Mouse (Mus musculus) embryonic facial prominence, embryonic 14.5 days (tissue): ENCODE results near the gene Tmem86a. TPM values are rescaled to one million over a fixed set of nuclear protein-coding genes. Genes with fewer than 3 reads are reported as not detected.
A peak's percentile ranks its signal among the peaks of the same experiment; 100 is the strongest.
"Not testable (repeated sequence)": the region's sequence is repeated elsewhere in the genome, so short reads cannot be mapped to it uniquely, and the experiment has no call there.

Experiments
- ATAC-seq: fragments of 200-750 bp; cut with Nextera tagmentation; 2 replicates; pipeline ENCODE4 v1.8.0; 2017; ENCODE audit warnings: low read depth, moderate number of reproducible peaks, moderate TSS enrichment
- DNase-seq: peaks from one replicate; pipeline ENCODE4 v3.0.0-alpha.2; 2015; ENCODE audit warnings: low spot score
- H3K27ac ChIP-seq: fragments of 300-500 bp; sonication (generic); replicated peaks from 2 replicates; pipeline ENCODE4 v1.5.1; 2014; ENCODE audit warnings: low read depth, mild to moderate bottlenecking, low read length, moderate library complexity
- H3K27me3 ChIP-seq: fragments of 300-500 bp; sonication (generic); replicated peaks from 2 replicates; pipeline ENCODE4 v1.6.1; 2014; ENCODE audit warnings: low read length; ENCODE audit not compliant: control insufficient read depth, insufficient read depth
- H3K36me3 ChIP-seq: fragments of 300-500 bp; sonication (generic); 2 replicates; pipeline ENCODE4 v1.6.1; 2014; ENCODE audit warnings: low read length, mixed read lengths; ENCODE audit not compliant: control insufficient read depth, insufficient read depth
- H3K4me1 ChIP-seq: fragments of 300-500 bp; sonication (generic); 2 replicates; pipeline ENCODE4 v1.6.1; 2014; ENCODE audit warnings: antibody characterized with exemption, low read length; ENCODE audit not compliant: control insufficient read depth, insufficient read depth
- H3K4me2 ChIP-seq: fragments of 300-500 bp; sonication (generic); 2 replicates; pipeline ENCODE4 v1.6.1; 2014; ENCODE audit warnings: low read depth, mild to moderate bottlenecking, low read length, moderate library complexity, mixed read lengths
- H3K4me3 ChIP-seq: fragments of 300-500 bp; sonication (generic); 2 replicates; pipeline ENCODE4 v1.5.1; 2014; ENCODE audit warnings: low read depth, mild to moderate bottlenecking, low read length
- H3K9ac ChIP-seq: fragments of 300-500 bp; sonication (generic); 2 replicates; pipeline ENCODE4 v1.6.1; 2014; ENCODE audit warnings: low read depth, mild to moderate bottlenecking, low read length, moderate library complexity, mixed read lengths
- H3K9me3 ChIP-seq: fragments of 300-500 bp; sonication (generic); 2 replicates; pipeline ENCODE4 v1.6.1; 2016; ENCODE audit warnings: low read length; ENCODE audit not compliant: control insufficient read depth
- WGBS: fragments of 180-500 bp; shearing (Covaris S2); extraction: QIAGEN DNeasy Blood & Tissue Kit; methylation state at CpG from one replicate; pipeline ENCODE4 v1.1.7; 2014; 5-methylcytosine and 5-hydroxymethylcytosine counted together
- polyA plus RNA-seq: library from polyadenylated mRNA; unstranded; fragments of >200 nt; fragmentation: Nextera tagmentation; extraction: Ambion mirVana; gene quantifications from 2 replicates; pipeline ENCODE4 v1.2.1, GENCODE M21; 2014

Gene Tmem86a
- polyA plus RNA-seq, 1 experiment from 2014 or later = 19.6 TPM

DNA sequence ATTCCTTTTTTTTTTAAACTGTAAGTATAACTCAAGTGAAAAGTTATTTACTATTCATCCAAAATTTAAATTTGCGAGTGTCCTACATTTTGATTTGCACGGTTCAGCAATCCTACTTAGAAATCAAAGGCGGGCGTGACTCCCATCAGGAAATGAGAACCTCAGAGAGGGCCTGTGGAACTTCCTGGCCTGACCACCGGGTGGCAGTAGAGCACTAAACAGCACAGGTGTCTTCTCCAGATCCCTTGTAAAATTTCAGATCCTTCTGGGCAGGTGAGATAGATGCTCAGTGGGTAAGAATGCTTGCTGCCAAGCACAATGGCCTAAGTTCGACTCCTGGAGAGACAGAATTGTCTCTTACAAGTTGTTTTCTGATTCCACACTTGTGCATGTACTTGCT is 26.9 kb upstream of the Tmem86a start:
- Histone ChIP-seq H3K4me1 (no peaks in the 10 kb centered on the region), H3K36me3 (no peaks in the 10 kb centered on the region), H3K27ac (no peak overlapping the region), H3K27me3 (no peaks in the 10 kb centered on the region), H3K4me3 (no peak overlapping the region), H3K9ac (no peak overlapping the region), H3K9me3 (no peaks in the 10 kb centered on the region), H3K4me2 (no peak overlapping the region)
- ATAC-seq = 0 out of 2 replicates have a peak, but pooled peaks have one; percentile 33
- 11% methylated on average over 6 of the region's 6 CpGs for WGBS
- DNase-seq = peak; percentile 70

GRCm38 (mm10) chr7:47024454-47024853 is 25.9 kb upstream of the Tmem86a start:
- no peaks in the 10 kb centered on the region for H3K9me3 ChIP-seq
- H3K4me1 ChIP-seq = no peaks in the 10 kb centered on the region
- no peak; the same call in 1 of the 2 replicates for ATAC-seq
- H3K27ac ChIP-seq = no peak overlapping the region
- DNase-seq = no peak
- no peaks in the 10 kb centered on the region for H3K27me3 ChIP-seq
- H3K36me3 ChIP-seq = no peaks in the 10 kb centered on the region
- no peak overlapping the region for H3K4me2 ChIP-seq
- H3K4me3 ChIP-seq = no peak overlapping the region
- H3K9ac ChIP-seq = no peak overlapping the region
- WGBS = 81% methylated on average over 7 of the region's 7 CpGs

- WGBS = 68% methylated on average over 9 of the region's 9 CpGs
- Histone ChIP-seq H3K27ac (no peak overlapping the region), H3K4me2 (no peak overlapping the region)
These were observed 25.0 kb upstream of the Tmem86a start for GRCm38 (mm10) chr7:47025429-47025828.

DNA sequence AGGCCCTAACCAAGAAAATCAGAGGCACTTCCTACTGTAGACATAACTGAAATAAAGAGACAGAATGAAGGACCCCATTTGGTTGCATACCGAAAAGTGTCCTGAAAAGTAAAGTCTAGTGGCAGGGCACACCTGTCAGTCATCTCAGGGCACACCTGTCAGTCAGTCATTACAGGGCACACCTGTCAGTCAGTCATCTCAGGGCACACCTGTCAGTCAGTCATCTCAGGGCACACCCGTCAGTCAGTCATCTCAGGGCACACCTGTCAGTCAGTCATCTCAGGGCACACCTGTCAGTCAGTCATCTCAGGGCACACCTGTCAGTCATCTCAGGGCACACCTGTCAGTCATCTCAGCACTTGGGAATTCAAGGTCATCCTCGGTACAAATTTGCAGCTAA is 23.5 kb upstream of the Tmem86a start:
- not testable (repeated sequence) for H3K9me3 ChIP-seq, H3K9ac ChIP-seq, H3K4me1 ChIP-seq, H3K27me3 ChIP-seq, DNase-seq, ATAC-seq, H3K4me3 ChIP-seq, H3K36me3 ChIP-seq, H3K27ac ChIP-seq, H3K4me2 ChIP-seq
- 77% methylated on average over 3 of the region's 3 CpGs for WGBS

More at GRCm38 (mm10) chr7:47025429-47025828, 25.0 kb upstream of the Tmem86a start:
- Histone ChIP-seq H3K4me1 (no peaks in the 10 kb centered on the region), H3K9me3 (no peaks in the 10 kb centered on the region), H3K36me3 (no peaks in the 10 kb centered on the region), H3K4me3 (no peak overlapping the region), H3K9ac (no peak overlapping the region), H3K27me3 (no peaks in the 10 kb centered on the region)
- ATAC-seq = no peak
- DNase-seq = no peak

DNA sequence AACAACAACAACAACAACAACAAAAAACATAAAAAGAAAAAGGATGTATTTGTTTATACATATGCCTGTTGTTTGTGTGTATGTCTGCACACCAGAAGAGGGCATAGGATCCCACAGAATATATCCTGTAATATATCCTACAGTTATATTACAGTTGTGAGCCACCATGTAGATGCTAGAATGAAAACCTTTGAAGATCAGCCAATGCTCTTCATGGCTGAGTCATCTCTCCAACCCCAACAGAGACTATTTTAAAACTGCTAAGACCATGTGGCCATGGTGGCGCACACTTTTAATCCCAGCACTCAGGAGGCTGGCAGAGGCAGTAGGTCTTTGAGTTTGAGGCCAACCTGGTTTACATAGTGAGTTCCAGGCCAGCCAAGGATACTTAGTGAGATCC is 22.9 kb upstream of the Tmem86a start:
- H3K27ac ChIP-seq = no peak overlapping the region

DNA sequence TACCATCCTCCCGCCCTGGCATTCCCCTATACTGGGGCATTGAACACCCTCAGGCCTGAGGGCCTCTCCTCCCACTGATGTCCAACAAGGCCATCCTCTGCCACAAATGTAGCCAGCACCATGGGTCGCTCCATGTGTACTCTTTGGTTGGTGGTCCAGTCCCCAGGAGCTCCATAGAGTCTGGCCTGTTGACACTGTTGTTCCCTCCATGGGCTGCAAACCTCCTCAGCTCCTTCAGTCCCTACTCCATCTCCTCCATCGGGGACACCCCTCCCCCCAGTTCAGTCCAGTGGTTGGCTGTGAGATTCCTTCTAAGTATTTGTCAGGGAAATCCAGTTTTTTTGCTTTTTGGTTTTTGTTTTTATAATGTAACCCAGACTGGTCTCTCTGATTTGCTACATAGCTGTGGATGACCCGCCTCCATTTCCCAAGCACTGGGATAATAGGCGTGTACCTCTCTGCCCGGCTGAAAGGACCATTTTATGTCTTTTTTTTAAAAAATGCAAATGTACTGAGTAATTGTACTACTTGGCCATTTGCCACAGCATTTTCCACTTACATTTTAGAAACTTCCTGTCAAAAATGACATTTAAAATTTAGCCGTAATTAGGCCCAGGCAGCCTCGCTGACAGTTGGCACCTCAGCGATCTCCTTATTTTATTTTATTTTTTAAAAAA is 19.7 kb upstream of the Tmem86a start:
- Histone ChIP-seq H3K4me2 (no peak overlapping the region), H3K27me3 (no peaks in the 10 kb centered on the region), H3K36me3 (no peaks in the 10 kb centered on the region), H3K4me1 (peaks cover 3% of the 10 kb centered on the region; the same call in 1 of the 2 replicates), H3K9ac (no peak overlapping the region), H3K27ac (no peak overlapping the region; the same call in 1 of the 2 replicates), H3K9me3 (no peaks in the 10 kb centered on the region), H3K4me3 (no peak overlapping the region)
- DNase-seq (peak; percentile 39), ATAC-seq (no peak)
- 66% methylated on average over 9 of the region's 9 CpGs for WGBS

More for the DNA sequence above, 22.9 kb upstream of the Tmem86a start:
- Histone ChIP-seq H3K9me3 (no peaks in the 10 kb centered on the region), H3K36me3 (no peaks in the 10 kb centered on the region), H3K4me2 (no peak overlapping the region), H3K9ac (no peak overlapping the region), H3K4me1 (peaks cover 3% of the 10 kb centered on the region; the same call in 1 of the 2 replicates), H3K4me3 (no peak overlapping the region), H3K27me3 (no peaks in the 10 kb centered on the region)
- ATAC-seq (no peak), DNase-seq (no peak)
- WGBS = 73% methylated on average over 1 of the region's 1 CpGs

- Histone ChIP-seq H3K9ac (no peak overlapping the region), H3K27me3 (no peaks in the 10 kb centered on the region), H3K4me2 (no peak overlapping the region), H3K4me1 (peaks cover 3% of the 10 kb centered on the region; the same call in 1 of the 2 replicates), H3K4me3 (no peak overlapping the region), H3K27ac (no peak overlapping the region), H3K9me3 (no peaks in the 10 kb centered on the region), H3K36me3 (no peaks in the 10 kb centered on the region)
- 63% methylated on average over 4 of the region's 4 CpGs for whole genome bisulfite sequencing
- ATAC-seq = no peak
- no peak for DNase-seq
These were observed 19.0 kb upstream of the Tmem86a start for GRCm38 (mm10) chr7:47031371-47031770.

GRCm38 (mm10) chr7:47034785-47035384 is 15.5 kb upstream of the Tmem86a start:
- Histone ChIP-seq H3K9ac (no peak overlapping the region), H3K27ac (no peak overlapping the region), H3K27me3 (no peaks in the 10 kb centered on the region), H3K4me1 (peaks cover 3% of the 10 kb centered on the region; the same call in 1 of the 2 replicates), H3K36me3 (no peaks in the 10 kb centered on the region), H3K9me3 (no peaks in the 10 kb centered on the region), H3K4me2 (no peak overlapping the region), H3K4me3 (no peak overlapping the region)
- ATAC-seq (no peak), DNase-seq (no peak)
- 84% methylated on average over 4 of the region's 4 CpGs for WGBS
